Mouse (Mus musculus): Measurements from ENCODE around the gene Olfr1012. TPM values are rescaled to one million over a fixed set of nuclear protein-coding genes. Genes with fewer than 3 reads are reported as not detected.
"Not testable (repeated sequence)": the region's sequence is repeated elsewhere in the genome, so short reads cannot be mapped to it uniquely, and the experiment has no call there.

Gene Olfr1012
- total RNA-seq (2021), result not detected

DNA sequence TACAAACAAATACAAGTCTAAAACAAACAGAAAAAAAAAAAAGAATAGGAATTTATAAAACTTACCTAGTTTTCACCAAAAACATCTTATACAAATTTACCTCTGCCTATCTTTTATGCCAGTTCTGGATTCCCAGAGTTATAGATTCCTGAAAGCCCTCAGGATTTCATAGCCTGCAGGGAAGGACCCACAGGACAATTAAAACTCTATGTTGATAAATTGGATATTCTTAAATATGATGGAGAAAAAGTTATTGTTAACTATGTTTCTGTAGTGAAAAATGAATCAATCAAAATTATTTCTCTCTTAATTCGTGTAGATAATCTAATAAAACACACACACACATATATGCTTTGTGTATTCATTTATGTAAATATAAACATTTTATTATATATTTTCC lies at the start of gene Olfr1012:
TSS of gene Olfr1012 (minus strand) at position 101 of the 400 bp plus-strand sequence.
- no peak for DNase-seq
- intact Hi-C loops (cut with DNase I), result no loop called here

GRCm38 (mm10) chr2:85804501-85804900 lies 41.9 kb upstream of the Olfr1012 start:
- no peak for DNase-seq
- intact Hi-C loops (cut with DNase I), result no loop called here

- intact Hi-C loops (cut with DNase I), result no loop called here
- DNase-seq, result no peak
Observed at GRCm38 (mm10) chr2:85802444-85802843, 39.9 kb upstream of the Olfr1012 start, which contains the start of gene Olfr1016. Gene Olfr1016 (minus strand): TSS chr2:85802544.

- no peak for DNase-seq
Observed at GRCm38 (mm10) chr2:85792331-85792730, 29.8 kb upstream of the Olfr1012 start.

DNA sequence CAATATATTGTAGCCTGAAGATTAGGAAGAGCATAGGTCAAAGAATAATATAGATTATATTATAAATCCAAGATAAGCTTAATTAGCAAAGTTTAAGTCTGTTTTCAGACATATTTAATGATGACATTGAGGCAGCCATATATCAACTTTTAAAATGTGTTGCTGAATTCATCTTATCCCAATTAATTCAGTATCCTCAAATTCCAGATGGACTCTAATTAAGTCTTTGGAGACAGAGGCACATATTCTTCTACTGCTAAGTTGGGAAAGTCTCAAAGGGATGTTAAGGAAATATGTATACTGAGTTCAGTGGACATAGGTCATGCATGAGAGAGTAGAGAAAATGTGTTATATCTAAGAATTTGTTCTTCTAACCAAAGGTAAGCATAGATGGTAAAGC lies 19.2 kb upstream of the Olfr1012 start, which contains the start of gene Olfr1015:
TSS of gene Olfr1015 (plus strand) at position 301 of the 400 bp plus-strand sequence.
- no peak for DNase-seq
- intact Hi-C loops (cut with DNase I), result no loop called here

More at GRCm38 (mm10) chr2:85792331-85792730, 29.8 kb upstream of the Olfr1012 start:
- intact Hi-C loops (cut with DNase I), result no loop called here

DNA sequence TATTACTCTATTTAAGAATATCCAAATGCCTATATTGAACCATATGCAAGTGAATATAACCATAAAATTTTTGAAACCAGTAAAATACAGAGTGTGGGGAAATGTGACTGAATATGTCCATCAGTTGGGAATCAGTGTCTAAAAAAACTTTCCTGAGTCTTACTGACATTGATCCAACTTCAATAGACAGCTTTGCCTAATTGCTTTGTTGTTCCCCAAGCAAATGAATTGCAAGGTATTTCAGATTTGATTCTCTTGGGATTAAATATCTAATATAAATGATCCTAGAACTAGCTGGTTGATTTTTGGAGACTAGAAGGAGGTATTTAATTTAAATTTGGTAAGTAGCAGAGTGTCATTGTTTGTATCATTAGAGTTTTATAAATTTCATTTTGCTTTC lies 9.8 kb upstream of the Olfr1012 start, which contains the start of gene Olfr1014:
TSS of gene Olfr1014 (plus strand) at position 301 of the 400 bp plus-strand sequence.
- no peak for DNase-seq
- intact Hi-C loops (cut with DNase I), result no loop called here

DNA sequence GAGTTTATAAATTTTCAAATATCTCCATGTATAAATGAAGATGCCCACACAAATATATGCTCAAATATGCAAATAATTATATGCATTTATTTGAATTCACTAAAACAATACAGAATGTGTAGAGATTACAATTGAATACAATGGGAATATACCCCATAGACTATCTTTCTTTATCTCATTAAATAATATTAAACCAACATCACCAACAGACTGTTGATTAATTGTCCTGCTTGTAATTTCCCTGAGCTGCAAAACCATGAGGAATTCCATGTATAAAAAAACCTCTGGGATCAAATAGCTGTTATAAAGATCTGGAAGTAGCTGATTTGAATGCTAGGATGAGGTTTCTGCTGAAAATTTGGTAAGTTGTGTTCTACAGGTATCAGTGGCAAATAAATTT lies 4.2 kb upstream of the Olfr1012 start, which contains the start of gene Olfr1013:
TSS of gene Olfr1013 (plus strand) at position 301 of the 400 bp plus-strand sequence.
- intact Hi-C loops (cut with DNase I), result no loop called here
- DNase-seq, result no peak

DNA sequence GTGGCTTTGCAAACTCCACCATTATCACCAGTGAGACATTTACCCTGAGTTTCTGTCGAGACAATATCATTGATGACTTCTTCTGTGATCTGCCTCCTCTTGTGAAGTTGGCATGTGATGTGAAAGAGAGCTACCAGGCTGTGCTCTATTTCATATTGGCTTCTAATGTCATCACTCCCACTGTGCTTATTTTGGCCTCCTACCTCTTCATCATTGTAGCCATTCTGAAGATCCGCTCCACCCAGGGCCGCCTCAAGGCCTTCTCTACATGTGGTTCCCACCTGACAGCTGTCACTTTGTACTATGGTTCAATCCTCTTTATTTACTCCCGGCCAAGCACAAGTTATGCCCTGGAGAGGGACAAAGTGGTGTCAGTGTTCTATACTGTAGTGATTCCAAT lies 8.7 kb downstream of the Olfr1012 start:
- intact Hi-C loops (cut with DNase I), result no loop called here
- no peak for DNase-seq

GRCm38 (mm10) chr2:85725793-85726192 lies 36.8 kb downstream of the Olfr1012 start:
- intact Hi-C loops (cut with DNase I), result loop anchor here (1.0 to 5.0 kb wide), 2 partner anchors 603 to 739 kb away; no protein-coding TSS in a partner anchor
- DNase-seq, result peak in 1 of 2 experiments; percentile 9

- intact Hi-C loops (cut with DNase I), result no loop called here
- DNase-seq, result no peak
Observed at GRCm38 (mm10) chr2:85715119-85715518, 47.4 kb downstream of the Olfr1012 start, which contains the start of gene Olfr1009. Gene Olfr1009 (plus strand): TSS chr2:85715419.

DNA sequence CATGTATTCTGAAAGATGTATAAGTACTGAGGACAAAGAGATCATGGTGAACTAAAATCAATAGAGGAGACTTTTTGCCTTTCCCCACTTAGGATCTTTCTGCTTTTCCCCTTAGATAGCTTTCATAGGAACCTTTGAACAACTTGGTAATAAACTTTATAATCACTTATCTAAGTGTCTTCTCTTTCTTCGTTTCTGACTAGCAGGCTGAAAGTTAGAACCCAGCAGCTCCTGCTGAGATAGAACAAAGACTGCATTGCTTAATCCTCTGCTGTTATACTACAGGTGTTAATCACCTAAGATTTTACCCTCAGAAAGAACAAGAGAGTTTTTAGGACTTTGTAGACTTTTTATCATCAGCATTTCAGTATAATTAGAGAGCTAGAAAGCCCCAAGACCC lies 51.4 kb downstream of the Olfr1012 start:
- DNase-seq, result no peak
- intact Hi-C loops (cut with DNase I), result no loop called here

GRCm38 (mm10) chr2:85710680-85711079 lies 51.9 kb downstream of the Olfr1012 start:
- intact Hi-C loops (cut with DNase I); DNase-seq: not testable (repeated sequence)

Other genes with a start within 250 kb of the Olfr1012 start
- gene 4833423E24Rik, start 243.7 kb downstream of the Olfr1012 start, total RNA-seq (2021), result not detected
- gene Olfr996, start 183.6 kb downstream of the Olfr1012 start, total RNA-seq (2021), result not detected
- not detected for gene Olfr998, start 173.8 kb downstream of the Olfr1012 start, total RNA-seq (2021)
- not detected for gene Olfr1000, start 150.9 kb downstream of the Olfr1012 start, total RNA-seq (2021)
- not detected for gene Olfr1002, start 112.1 kb downstream of the Olfr1012 start, total RNA-seq (2021)
- not detected for gene Olfr154, start 98.3 kb downstream of the Olfr1012 start, total RNA-seq (2021)
- not detected for gene Olfr1006, start 84.0 kb downstream of the Olfr1012 start, total RNA-seq (2021)
- gene Olfr1008, start 73.3 kb downstream of the Olfr1012 start, total RNA-seq (2021), result not detected
- not detected for gene Olfr1009, start 47.3 kb downstream of the Olfr1012 start, total RNA-seq (2021)
- gene Olfr1013, start 4.3 kb upstream of the Olfr1012 start, total RNA-seq (2021), result not detected
- gene Olfr1014, start 9.9 kb upstream of the Olfr1012 start, total RNA-seq (2021), result not detected
- gene Olfr1015, start 19.3 kb upstream of the Olfr1012 start, total RNA-seq (2021), result not detected
- gene Olfr1016, start 39.8 kb upstream of the Olfr1012 start, total RNA-seq (2021), result not detected
- not detected for gene Olfr1018, start 55.7 kb upstream of the Olfr1012 start, total RNA-seq (2021)
- gene Olfr1019, start 82.7 kb upstream of the Olfr1012 start, total RNA-seq (2021), result not detected
- gene Olfr1020, start 84.3 kb upstream of the Olfr1012 start, total RNA-seq (2021), result not detected
- gene Olfr1022, start 105.8 kb upstream of the Olfr1012 start, total RNA-seq (2021), result not detected
- not detected for gene Olfr1023, start 122.9 kb upstream of the Olfr1012 start, total RNA-seq (2021)
- gene Olfr1024, start 142.3 kb upstream of the Olfr1012 start, total RNA-seq (2021), result not detected
- gene Olfr1025-ps1, start 152.4 kb upstream of the Olfr1012 start, total RNA-seq (2021), result not detected
- not detected for gene Olfr1026, start 158.8 kb upstream of the Olfr1012 start, total RNA-seq (2021)
- not detected for gene Olfr1028, start 187.7 kb upstream of the Olfr1012 start, total RNA-seq (2021)
- not detected for gene Olfr1029, start 211.1 kb upstream of the Olfr1012 start, total RNA-seq (2021)
- not detected for gene Olfr1030, start 216.5 kb upstream of the Olfr1012 start, total RNA-seq (2021)
- not detected for gene Olfr1031, start 227.5 kb upstream of the Olfr1012 start, total RNA-seq (2021)
- gene Olfr1032, start 242.8 kb upstream of the Olfr1012 start, total RNA-seq (2021), result not detected